Mouse (Mus musculus): Measurements from ENCODE around the gene Nr6a1. TPM values are rescaled to one million over a fixed set of nuclear protein-coding genes. Genes with fewer than 3 reads are reported as not detected.

Nr6a1 gene
- polyA plus RNA-seq, 1 experiment from 2014 or later, result 1.5 TPM

DNA sequence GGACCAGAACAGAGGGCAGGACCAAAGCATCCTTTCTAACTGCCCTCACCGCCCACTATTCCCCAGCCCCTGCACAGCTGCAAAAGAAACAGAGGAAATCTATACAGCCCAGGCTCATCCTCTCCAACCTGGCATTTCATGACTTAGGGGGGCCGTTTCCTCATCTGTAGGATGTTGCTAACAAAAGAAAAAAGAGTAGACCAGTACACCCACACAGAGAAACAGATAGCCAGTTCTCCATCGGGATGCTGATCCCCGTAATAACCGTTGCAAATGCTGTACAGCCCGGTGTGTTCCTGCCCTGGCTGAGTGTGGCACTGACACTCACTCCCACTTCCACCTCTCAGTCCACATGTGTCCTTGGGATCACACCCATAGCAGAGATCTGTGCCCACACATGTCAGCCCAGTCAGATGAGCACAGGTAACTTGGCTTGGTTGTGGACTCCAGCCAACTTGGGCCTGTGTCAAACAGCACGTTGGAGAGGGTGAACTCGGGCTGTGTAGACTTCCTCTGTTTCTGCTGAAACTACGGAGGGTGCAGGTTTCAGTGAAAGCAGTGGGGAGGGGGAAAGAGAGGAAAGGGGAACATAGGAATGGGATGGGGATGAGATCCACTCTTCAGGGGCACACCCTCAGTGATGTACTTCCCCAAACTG lies 9.4 kb upstream of the Nr6a1 start:
- peak overlapping the region; percentile 27; the same call in 1 of the 2 replicates for H3K9ac ChIP-seq
- 61% methylated on average over 9 of the region's 9 CpGs for WGBS
- no peak overlapping the region for H3K4me2 ChIP-seq
- ATAC-seq (ENCODE audit: insufficient number of reproducible peaks, insufficient read depth, low FRiP score, low TSS enrichment, low read depth), result 0 out of 2 replicates have a peak, but pooled peaks have one; percentile 8
- no peaks in the 10 kb centered on the region for H3K9me3 ChIP-seq
- no peaks in the 10 kb centered on the region for H3K27me3 ChIP-seq
- H3K4me3 ChIP-seq, result no peak overlapping the region
- H3K27ac ChIP-seq, result no peak overlapping the region
- no peaks in the 10 kb centered on the region for H3K36me3 ChIP-seq
- peaks cover 39% of the 10 kb centered on the region for H3K4me1 ChIP-seq

- Histone ChIP-seq H3K9ac (peak overlapping the region; percentile 46; the same call in 1 of the 2 replicates), H3K27me3 (no peaks in the 10 kb centered on the region), H3K9me3 (no peaks in the 10 kb centered on the region), H3K4me3 (no peak overlapping the region), H3K4me1 (peaks cover 46% of the 10 kb centered on the region), H3K36me3 (no peaks in the 10 kb centered on the region), H3K4me2 (peak overlapping the region; percentile 32; the same call in 1 of the 2 replicates), H3K27ac (peak overlapping the region; percentile 87)
- 23% methylated on average over 5 of the region's 5 CpGs for WGBS
- ATAC-seq (ENCODE audit: insufficient number of reproducible peaks, insufficient read depth, low FRiP score, low TSS enrichment, low read depth), result no peak
Observed at GRCm38 (mm10) chr2:38934936-38935335, 7.4 kb upstream of the Nr6a1 start.

GRCm38 (mm10) chr2:38933931-38934330 lies 6.4 kb upstream of the Nr6a1 start:
- peak overlapping the region; percentile 44 for H3K9ac ChIP-seq
- H3K27ac ChIP-seq, result peak overlapping the region; percentile 87
- no peaks in the 10 kb centered on the region for H3K36me3 ChIP-seq
- peak overlapping the region; percentile 32 for H3K4me2 ChIP-seq
- H3K9me3 ChIP-seq, result no peaks in the 10 kb centered on the region
- WGBS, result 15% methylated on average over 2 of the region's 2 CpGs
- no peaks in the 10 kb centered on the region for H3K27me3 ChIP-seq
- peak; percentile 23; the same call in 1 of the 2 replicates for ATAC-seq (ENCODE audit: insufficient number of reproducible peaks, insufficient read depth, low FRiP score, low TSS enrichment, low read depth)
- H3K4me1 ChIP-seq, result peaks cover 46% of the 10 kb centered on the region
- H3K4me3 ChIP-seq, result peak overlapping the region; percentile 6; the same call in 1 of the 2 replicates

DNA sequence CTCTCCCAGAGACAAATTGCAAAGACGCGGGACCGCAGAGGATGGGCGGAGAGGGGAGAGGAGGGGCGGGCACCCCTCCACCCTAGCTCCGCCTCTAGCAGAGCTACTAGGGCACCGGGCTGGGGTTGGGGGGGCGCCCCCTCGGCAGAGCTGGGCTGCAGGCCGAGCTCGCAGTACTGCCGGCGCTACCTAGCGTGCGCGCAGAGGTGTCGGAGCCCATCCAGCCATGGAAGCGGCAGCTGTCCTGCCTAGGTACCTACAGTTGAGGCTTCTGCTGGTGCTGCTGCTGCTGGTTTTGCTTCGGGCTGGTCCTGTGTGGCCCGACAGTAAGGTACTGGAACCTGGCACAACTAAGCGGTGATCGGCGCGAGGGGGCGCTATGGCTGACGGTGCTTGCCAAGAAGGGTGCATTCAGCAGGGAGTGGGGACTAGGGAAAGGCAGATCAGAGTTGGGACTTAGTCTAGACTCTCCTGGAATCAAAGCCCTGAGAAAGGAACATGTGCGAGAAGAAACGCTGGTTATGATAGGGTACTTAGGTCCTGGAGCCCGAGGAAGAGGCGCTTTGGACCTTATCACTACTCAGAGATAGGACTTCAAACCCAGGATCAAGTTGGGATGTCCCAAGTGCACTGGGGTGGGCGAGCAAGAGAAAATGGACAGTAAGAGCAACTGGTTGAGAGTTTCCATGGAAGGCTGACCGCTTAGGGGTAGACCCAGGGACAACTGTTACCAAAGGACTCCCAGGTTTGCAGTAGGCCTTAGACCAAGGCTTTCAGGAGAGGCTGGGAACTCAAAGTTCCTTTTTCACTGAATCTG lies 4.6 kb upstream of the Nr6a1 start, which contains the start of gene Olfml2a:
Gene Olfml2a (plus strand): TSS at position 128 of the 817 bp plus-strand sequence.
- Histone ChIP-seq H3K9ac (peak within 1 kb of the TSS; percentile 67), H3K4me3 (peak within 1 kb of the TSS; percentile 49), H3K4me2 (peak within 1 kb of the TSS; percentile 79), H3K27me3 (no peaks in the 10 kb centered on the region), H3K4me1 (peaks cover 42% of the 10 kb centered on the region), H3K9me3 (no peaks in the 10 kb centered on the region), H3K27ac (no peak within 1 kb of the TSS), H3K36me3 (no peaks in the 10 kb centered on the region)
- ATAC-seq (ENCODE audit: insufficient number of reproducible peaks, insufficient read depth, low FRiP score, low TSS enrichment, low read depth), result peak; percentile 84
- WGBS, result 8% methylated on average over 30 of the region's 32 CpGs

- ATAC-seq (ENCODE audit: insufficient number of reproducible peaks, insufficient read depth, low FRiP score, low TSS enrichment, low read depth), result no peak
- H3K4me1 ChIP-seq, result peaks cover 44% of the 10 kb centered on the region
- H3K27ac ChIP-seq, result no peak overlapping the region
- H3K36me3 ChIP-seq, result no peaks in the 10 kb centered on the region
- no peaks in the 10 kb centered on the region for H3K9me3 ChIP-seq
- no peak overlapping the region for H3K9ac ChIP-seq
- H3K27me3 ChIP-seq, result peaks cover 3% of the 10 kb centered on the region
- 47% methylated on average over 2 of the region's 2 CpGs for WGBS
- H3K4me2 ChIP-seq, result no peak overlapping the region
- H3K4me3 ChIP-seq, result no peak overlapping the region
Observed at GRCm38 (mm10) chr2:38930269-38930668, 2.8 kb upstream of the Nr6a1 start.

GRCm38 (mm10) chr2:38926145-38926891 lies 1.2 kb downstream of the Nr6a1 start:
- Histone ChIP-seq H3K9ac (peak overlapping the region; percentile 76), H3K27me3 (peaks cover 18% of the 10 kb centered on the region), H3K4me3 (peak overlapping the region; percentile 83), H3K9me3 (no peaks in the 10 kb centered on the region), H3K27ac (no peak overlapping the region), H3K4me1 (peaks cover 20% of the 10 kb centered on the region), H3K36me3 (no peaks in the 10 kb centered on the region), H3K4me2 (peak overlapping the region; percentile 99)
- peak; percentile 93 for ATAC-seq (ENCODE audit: insufficient number of reproducible peaks, insufficient read depth, low FRiP score, low TSS enrichment, low read depth)
- WGBS, result 1% methylated on average over 47 of the region's 53 CpGs

- Histone ChIP-seq H3K4me1 (peaks cover 18% of the 10 kb centered on the region), H3K9me3 (no peaks in the 10 kb centered on the region), H3K4me2 (peak overlapping the region; percentile 99), H3K36me3 (no peaks in the 10 kb centered on the region), H3K9ac (peak overlapping the region; percentile 76), H3K27ac (no peak overlapping the region), H3K4me3 (peak overlapping the region; percentile 83), H3K27me3 (peaks cover 18% of the 10 kb centered on the region)
- ATAC-seq (ENCODE audit: insufficient number of reproducible peaks, insufficient read depth, low FRiP score, low TSS enrichment, low read depth), result peak; percentile 54; the same call in 1 of the 2 replicates
- under 1% methylated on average over 51 of the region's 51 CpGs for WGBS
Observed at GRCm38 (mm10) chr2:38925171-38926080, 2.1 kb downstream of the Nr6a1 start.

DNA sequence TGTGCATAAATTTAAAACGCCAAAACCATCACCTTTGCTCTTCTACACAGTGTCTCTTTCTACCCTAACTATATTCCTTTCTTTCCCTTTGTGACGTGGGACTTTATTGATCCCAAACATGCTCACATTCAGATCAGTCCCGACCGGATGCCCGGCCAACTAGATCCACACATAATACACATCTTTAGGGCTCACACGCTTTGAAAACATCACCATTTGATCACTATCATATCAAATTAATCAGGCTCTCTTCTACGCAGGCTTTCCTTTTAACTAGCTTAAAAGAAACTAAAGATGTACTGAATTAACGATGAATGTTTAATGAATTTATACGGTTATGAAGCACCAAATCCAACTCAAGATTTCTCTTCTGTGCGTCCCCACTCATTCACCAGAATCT lies 2.9 kb downstream of the Nr6a1 start:
- Histone ChIP-seq H3K9ac (no peak overlapping the region), H3K9me3 (no peaks in the 10 kb centered on the region), H3K36me3 (no peaks in the 10 kb centered on the region), H3K4me1 (peaks cover 18% of the 10 kb centered on the region), H3K27ac (no peak overlapping the region), H3K4me2 (peak overlapping the region; percentile 99), H3K4me3 (peak overlapping the region; percentile 83), H3K27me3 (peaks cover 18% of the 10 kb centered on the region)
- 3% methylated on average over 10 of the region's 10 CpGs for WGBS
- no peak for ATAC-seq (ENCODE audit: insufficient number of reproducible peaks, insufficient read depth, low FRiP score, low TSS enrichment, low read depth)

- Histone ChIP-seq H3K4me3 (no peak overlapping the region), H3K27me3 (peaks cover 18% of the 10 kb centered on the region), H3K9ac (no peak overlapping the region), H3K4me1 (peaks cover 18% of the 10 kb centered on the region), H3K4me2 (no peak overlapping the region), H3K36me3 (no peaks in the 10 kb centered on the region), H3K27ac (no peak overlapping the region), H3K9me3 (no peaks in the 10 kb centered on the region)
- 49% methylated on average over 2 of the region's 2 CpGs for WGBS
- ATAC-seq (ENCODE audit: insufficient number of reproducible peaks, insufficient read depth, low FRiP score, low TSS enrichment, low read depth), result no peak
Observed at GRCm38 (mm10) chr2:38923911-38924310, 3.6 kb downstream of the Nr6a1 start.

DNA sequence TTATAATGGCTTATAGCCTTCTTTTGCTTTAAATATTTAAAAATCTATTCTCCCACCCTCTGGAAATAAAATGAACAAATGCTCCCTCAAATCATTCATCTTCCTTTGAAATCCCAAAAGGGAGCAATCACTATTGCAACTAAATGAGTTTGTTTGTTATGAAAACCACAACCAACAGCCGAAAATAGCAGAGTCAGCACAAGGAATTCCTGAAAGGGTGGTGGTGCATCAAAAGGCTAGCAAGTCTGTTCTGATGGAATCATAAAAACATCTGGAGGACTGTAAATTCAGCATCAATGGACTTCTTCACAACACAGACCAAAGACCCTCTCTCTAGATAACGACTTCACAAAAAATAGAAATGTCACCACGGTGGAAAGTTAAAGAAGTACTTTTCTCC lies 4.0 kb downstream of the Nr6a1 start:
- no peak for ATAC-seq (ENCODE audit: insufficient number of reproducible peaks, insufficient read depth, low FRiP score, low TSS enrichment, low read depth)
- no peaks in the 10 kb centered on the region for H3K9me3 ChIP-seq

More for the DNA sequence above, 4.0 kb downstream of the Nr6a1 start:
- H3K9ac ChIP-seq, result no peak overlapping the region
- no peak overlapping the region for H3K4me2 ChIP-seq
- H3K27me3 ChIP-seq, result peaks cover 18% of the 10 kb centered on the region
- peaks cover 18% of the 10 kb centered on the region for H3K4me1 ChIP-seq
- no peaks in the 10 kb centered on the region for H3K36me3 ChIP-seq
- H3K4me3 ChIP-seq, result no peak overlapping the region
- H3K27ac ChIP-seq, result no peak overlapping the region
- WGBS, result 33% methylated on average over 3 of the region's 3 CpGs
